Mouse (Mus musculus): ENCODE measurements around the gene Rps10. TPM values are rescaled to one million over a fixed set of nuclear protein-coding genes. Genes with fewer than 3 reads are reported as not detected.

Rps10 gene
- polyA plus RNA-seq, 1 experiment = 1,319 TPM

DNA sequence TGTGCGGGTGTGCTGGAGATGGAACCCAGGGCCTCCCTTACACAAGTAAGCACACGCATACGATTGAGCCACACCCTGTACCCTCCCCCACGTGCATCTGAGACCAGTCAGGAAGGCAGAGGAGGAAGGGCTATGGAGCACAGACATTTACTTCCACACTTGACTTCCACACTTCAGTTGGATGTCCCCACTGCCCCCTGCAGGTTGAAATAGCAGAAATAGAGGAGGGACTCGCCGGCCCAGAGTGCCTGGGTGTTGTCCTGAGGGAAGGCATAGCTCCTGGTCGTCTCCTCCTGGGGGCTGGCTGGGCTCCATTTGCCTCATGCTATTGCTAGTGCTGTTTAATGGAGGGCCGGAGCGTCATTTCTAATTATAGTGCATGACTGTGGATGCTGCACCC, 39.0 kb upstream of the Rps10 start:
- peaks cover 2% of the 10 kb centered on the region; the same call in 1 of the 2 replicates for H3K4me1 ChIP-seq (ENCODE audit: control insufficient read depth, insufficient read depth, insufficient read length)
- no peak for TF ChIP-seq POLR2A (IDR thresholded peaks at IDR 0.05; ENCODE audit: low read depth, low read length)
- no peak for TF ChIP-seq CTCF (IDR thresholded peaks at IDR 0.05; ENCODE audit: extremely low read depth, insufficient read depth, insufficient read length, insufficient replicate concordance)
- 57% methylated on average over 9 of the region's 9 CpGs for WGBS

DNA sequence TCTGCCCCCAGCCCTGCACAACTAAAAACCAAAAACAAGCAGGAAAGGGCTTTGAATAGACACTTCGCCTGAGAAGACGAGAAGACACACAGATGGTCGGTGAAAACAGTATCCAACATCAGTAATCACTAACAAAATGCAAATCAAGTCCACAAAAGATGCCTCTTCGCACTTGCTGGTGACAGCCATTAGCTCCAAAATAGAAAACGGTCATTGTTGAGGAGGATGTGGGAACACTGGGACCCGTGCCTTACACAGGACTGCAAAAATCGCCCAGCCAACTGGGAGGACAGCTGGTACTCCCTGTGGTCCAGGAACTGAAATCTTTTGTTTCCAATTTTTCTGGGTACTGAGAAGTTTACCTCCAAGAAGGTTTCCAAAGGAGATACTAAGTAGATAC, 37.5 kb upstream of the Rps10 start:
- Histone ChIP-seq H3K4me3 (ENCODE audit: extremely low read depth, insufficient read depth, insufficient read length) (no peak overlapping the region), H3K27me3 (ENCODE audit: control insufficient read depth, insufficient read depth, low read length) (no peaks in the 10 kb centered on the region), H3K4me1 (ENCODE audit: control insufficient read depth, insufficient read depth, insufficient read length) (peaks cover 2% of the 10 kb centered on the region; the same call in 1 of the 2 replicates), H3K27ac (ENCODE audit: insufficient read depth, low read length) (no peak overlapping the region), H3K36me3 (ENCODE audit: control insufficient read depth, insufficient read depth, low read length) (no peaks in the 10 kb centered on the region)
- WGBS = 87% methylated on average over 7 of the region's 7 CpGs
- TF ChIP-seq CTCF (IDR thresholded peaks at IDR 0.05; ENCODE audit: extremely low read depth, insufficient read depth, insufficient read length, insufficient replicate concordance) = no peak
- no peak for TF ChIP-seq POLR2A (IDR thresholded peaks at IDR 0.05; ENCODE audit: low read depth, low read length)
- DNase-seq (ENCODE audit: low read depth in 1 of 2, low spot score in 2 of 2) = no peak

More for the DNA sequence above, 39.0 kb upstream of the Rps10 start:
- no peak overlapping the region for H3K4me3 ChIP-seq (ENCODE audit: extremely low read depth, insufficient read depth, insufficient read length)
- no peaks in the 10 kb centered on the region for H3K27me3 ChIP-seq (ENCODE audit: control insufficient read depth, insufficient read depth, low read length)
- no peak for DNase-seq (ENCODE audit: low read depth in 1 of 2, low spot score in 2 of 2)
- H3K36me3 ChIP-seq (ENCODE audit: control insufficient read depth, insufficient read depth, low read length) = no peaks in the 10 kb centered on the region
- H3K27ac ChIP-seq (ENCODE audit: insufficient read depth, low read length) = no peak overlapping the region

DNA sequence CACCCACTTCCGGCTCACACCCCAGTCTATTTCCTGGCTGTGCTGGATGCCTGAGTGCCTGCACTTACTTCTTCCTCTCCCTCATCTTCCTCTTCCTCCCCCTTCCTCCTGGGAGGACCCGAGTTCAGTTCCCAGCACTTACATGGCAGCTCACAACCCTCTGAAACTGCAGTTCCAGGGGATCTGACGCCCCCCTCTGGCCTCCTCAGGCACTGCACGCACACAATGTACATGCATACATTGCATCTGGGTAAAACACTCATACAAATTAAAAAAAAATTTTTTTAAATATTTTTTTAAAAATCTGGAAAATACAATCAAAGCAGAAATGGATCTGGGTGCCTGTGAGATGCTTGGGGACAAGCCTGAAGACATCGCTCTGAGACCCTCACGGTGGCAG, 35.3 kb upstream of the Rps10 start:
- WGBS = 76% methylated on average over 6 of the region's 6 CpGs
- no peak for DNase-seq (ENCODE audit: low read depth in 1 of 2, low spot score in 2 of 2)
- Histone ChIP-seq H3K4me1 (ENCODE audit: control insufficient read depth, insufficient read depth, insufficient read length) (peaks cover 2% of the 10 kb centered on the region; the same call in 1 of the 2 replicates), H3K36me3 (ENCODE audit: control insufficient read depth, insufficient read depth, low read length) (no peaks in the 10 kb centered on the region), H3K27ac (ENCODE audit: insufficient read depth, low read length) (no peak overlapping the region), H3K4me3 (ENCODE audit: extremely low read depth, insufficient read depth, insufficient read length) (no peak overlapping the region), H3K27me3 (ENCODE audit: control insufficient read depth, insufficient read depth, low read length) (no peaks in the 10 kb centered on the region)
- TF ChIP-seq CTCF (IDR thresholded peaks at IDR 0.05; ENCODE audit: extremely low read depth, insufficient read depth, insufficient read length, insufficient replicate concordance) = no peak
- TF ChIP-seq POLR2A (IDR thresholded peaks at IDR 0.05; ENCODE audit: low read depth, low read length) = no peak

DNA sequence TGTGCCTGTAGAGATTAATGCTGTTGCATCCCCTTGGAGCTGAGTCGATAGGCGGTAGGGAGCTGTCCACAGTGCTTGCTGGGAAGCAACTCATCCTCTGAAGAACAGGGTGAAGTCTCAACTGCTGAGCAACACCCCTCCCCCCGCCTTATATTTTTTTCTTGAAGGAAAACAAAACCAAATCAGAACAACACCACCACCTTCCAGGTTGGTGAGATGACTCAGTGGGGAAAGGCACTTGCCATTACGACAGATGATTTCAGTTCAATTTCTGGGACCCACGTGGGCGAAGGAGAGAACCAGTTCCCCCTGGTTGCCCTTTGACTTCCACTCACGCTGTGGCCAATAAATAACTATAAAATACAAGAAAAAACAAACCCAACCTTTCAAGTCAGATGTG, 22.3 kb upstream of the Rps10 start:
- no peak for DNase-seq (ENCODE audit: low read depth in 1 of 2, low spot score in 2 of 2)
- TF ChIP-seq CTCF (IDR thresholded peaks at IDR 0.05; ENCODE audit: extremely low read depth, insufficient read depth, insufficient read length, insufficient replicate concordance) = no peak
- TF ChIP-seq POLR2A (IDR thresholded peaks at IDR 0.05; ENCODE audit: low read depth, low read length) = no peak
- Histone ChIP-seq H3K4me1 (ENCODE audit: control insufficient read depth, insufficient read depth, insufficient read length) (peaks cover 3% of the 10 kb centered on the region; the same call in 1 of the 2 replicates), H3K27me3 (ENCODE audit: control insufficient read depth, insufficient read depth, low read length) (no peaks in the 10 kb centered on the region; the same call in 1 of the 2 replicates), H3K4me3 (ENCODE audit: extremely low read depth, insufficient read depth, insufficient read length) (no peak overlapping the region), H3K27ac (ENCODE audit: insufficient read depth, low read length) (no peak overlapping the region), H3K36me3 (ENCODE audit: control insufficient read depth, insufficient read depth, low read length) (no peaks in the 10 kb centered on the region)
- WGBS = 77% methylated on average over 7 of the region's 7 CpGs

DNA sequence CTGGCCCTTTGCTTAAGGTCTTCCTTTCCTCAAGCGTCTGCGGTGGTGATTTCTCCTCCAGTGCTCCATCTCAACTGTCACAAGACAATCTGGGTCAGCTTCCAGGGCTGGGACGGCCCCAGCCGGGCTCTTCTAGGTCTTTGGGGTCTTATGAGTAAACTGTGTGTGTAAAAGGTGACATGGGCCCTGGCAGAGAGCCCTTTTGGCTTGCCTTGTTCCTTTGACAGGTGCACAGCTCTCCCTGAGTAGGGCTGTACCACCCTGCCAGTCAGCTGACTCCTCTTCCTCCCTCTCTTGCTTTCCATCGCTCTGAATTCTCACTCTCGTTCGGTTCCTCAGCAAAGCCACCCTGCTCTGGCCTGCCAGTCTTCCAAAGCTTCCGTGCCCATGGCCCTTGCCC, 20.7 kb upstream of the Rps10 start:
- DNase-seq (ENCODE audit: low read depth in 1 of 2, low spot score in 2 of 2) = no peak
- Histone ChIP-seq H3K36me3 (ENCODE audit: control insufficient read depth, insufficient read depth, low read length) (no peaks in the 10 kb centered on the region), H3K4me3 (ENCODE audit: extremely low read depth, insufficient read depth, insufficient read length) (no peak overlapping the region), H3K4me1 (ENCODE audit: control insufficient read depth, insufficient read depth, insufficient read length) (peaks cover 3% of the 10 kb centered on the region; the same call in 1 of the 2 replicates), H3K27me3 (ENCODE audit: control insufficient read depth, insufficient read depth, low read length) (no peaks in the 10 kb centered on the region; the same call in 1 of the 2 replicates), H3K27ac (ENCODE audit: insufficient read depth, low read length) (no peak overlapping the region)
- TF ChIP-seq CTCF (IDR thresholded peaks at IDR 0.05; ENCODE audit: extremely low read depth, insufficient read depth, insufficient read length, insufficient replicate concordance) (no peak), POLR2A (IDR thresholded peaks at IDR 0.05; ENCODE audit: low read depth, low read length) (no peak)
- WGBS = 51% methylated on average over 8 of the region's 8 CpGs

DNA sequence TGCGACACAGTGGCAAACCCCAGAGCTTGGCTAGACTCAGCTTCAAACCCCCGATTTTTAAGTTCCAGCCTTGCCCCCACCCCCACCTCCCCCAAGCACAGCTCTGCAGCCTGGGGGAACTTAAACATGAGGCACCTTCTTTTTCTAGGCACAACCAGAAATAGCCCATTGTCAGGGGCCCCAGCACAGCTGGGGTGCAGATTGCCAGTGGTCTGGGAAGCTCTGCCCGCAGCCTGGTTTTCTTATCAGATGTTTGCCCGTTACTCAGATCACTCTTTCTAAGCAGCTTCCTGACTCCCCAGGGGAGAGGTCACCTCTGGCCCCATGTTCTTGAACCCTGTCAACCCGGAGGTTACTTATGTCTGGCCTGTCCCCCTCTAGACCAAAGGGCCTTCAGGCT, 19.9 kb upstream of the Rps10 start:
- Histone ChIP-seq H3K27ac (ENCODE audit: insufficient read depth, low read length) (no peak overlapping the region), H3K27me3 (ENCODE audit: control insufficient read depth, insufficient read depth, low read length) (no peaks in the 10 kb centered on the region; the same call in 1 of the 2 replicates), H3K4me1 (ENCODE audit: control insufficient read depth, insufficient read depth, insufficient read length) (peaks cover 6% of the 10 kb centered on the region; the same call in 1 of the 2 replicates), H3K4me3 (ENCODE audit: extremely low read depth, insufficient read depth, insufficient read length) (peak overlapping the region; percentile 66; the same call in 1 of the 2 replicates), H3K36me3 (ENCODE audit: control insufficient read depth, insufficient read depth, low read length) (no peaks in the 10 kb centered on the region)
- WGBS = 15% methylated on average over 5 of the region's 5 CpGs
- DNase-seq (ENCODE audit: low read depth in 1 of 2, low spot score in 2 of 2) = no peak
- no peak for TF ChIP-seq CTCF (IDR thresholded peaks at IDR 0.05; ENCODE audit: extremely low read depth, insufficient read depth, insufficient read length, insufficient replicate concordance)
- TF ChIP-seq POLR2A (IDR thresholded peaks at IDR 0.05; ENCODE audit: low read depth, low read length) = no peak

DNA sequence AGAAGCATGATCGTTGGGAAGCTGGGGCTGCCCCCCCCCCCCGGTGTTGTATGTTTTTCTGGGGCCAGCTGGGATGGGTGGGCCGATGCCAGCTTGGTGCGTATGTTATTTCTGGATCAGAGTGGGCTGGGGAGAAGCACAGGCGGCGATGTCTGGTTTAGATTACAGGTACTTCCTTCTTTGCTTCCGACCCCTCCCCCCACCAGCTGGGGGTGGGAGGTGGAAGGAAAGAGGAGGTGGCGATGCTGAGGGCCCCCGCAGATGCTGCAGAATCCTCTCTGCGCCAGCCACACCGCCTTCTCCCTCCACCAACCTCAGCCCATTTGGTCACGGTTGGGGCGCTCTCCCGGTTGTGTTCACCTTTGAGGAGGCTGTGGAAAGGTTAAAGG, 19.5 kb upstream of the Rps10 start:
- H3K36me3 ChIP-seq (ENCODE audit: control insufficient read depth, insufficient read depth, low read length) = no peaks in the 10 kb centered on the region
- DNase-seq (ENCODE audit: low read depth in 1 of 2, low spot score in 2 of 2) = peak in 1 of 2 experiments; percentile 62
- H3K27me3 ChIP-seq (ENCODE audit: control insufficient read depth, insufficient read depth, low read length) = no peaks in the 10 kb centered on the region; the same call in 1 of the 2 replicates
- H3K4me3 ChIP-seq (ENCODE audit: extremely low read depth, insufficient read depth, insufficient read length) = peak overlapping the region; percentile 66
- TF ChIP-seq CTCF (IDR thresholded peaks at IDR 0.05; ENCODE audit: extremely low read depth, insufficient read depth, insufficient read length, insufficient replicate concordance) = no peak
- no peak for TF ChIP-seq POLR2A (IDR thresholded peaks at IDR 0.05; ENCODE audit: low read depth, low read length)
- 4% methylated on average over 14 of the region's 14 CpGs for WGBS
- no peak overlapping the region for H3K27ac ChIP-seq (ENCODE audit: insufficient read depth, low read length)
- H3K4me1 ChIP-seq (ENCODE audit: control insufficient read depth, insufficient read depth, insufficient read length) = peaks cover 6% of the 10 kb centered on the region; the same call in 1 of the 2 replicates
